Mouse (Mus musculus) liver, adult 2 months (tissue): ENCODE results near the gene Smc1a. TPM values are rescaled to one million over a fixed set of nuclear protein-coding genes. Genes with fewer than 3 reads are reported as not detected.

ENCODE experiments used
- DNase-seq: peaks from one replicate; pipeline ENCODE4 v3.0.0-alpha.2; 2011; ENCODE audit warnings: low read depth, low spot score; ENCODE audit errors: extremely low read depth
- H3K27ac ChIP-seq: fragments of 200-500 bp; replicated peaks from 2 replicates; pipeline ENCODE4 v1.5.1; 2012; ENCODE audit warnings: low read depth, mild to moderate bottlenecking, control low read depth, inconsistent platforms, low read length; ENCODE audit not compliant: insufficient read depth
- H3K27me3 ChIP-seq: fragments of 200-500 bp; 2 replicates; pipeline ENCODE4 v1.6.1; 2012; ENCODE audit warnings: mild to moderate bottlenecking, moderate library complexity, low read length, inconsistent platforms; ENCODE audit not compliant: control insufficient read depth, insufficient read depth
- H3K36me3 ChIP-seq: fragments of 200-500 bp; 2 replicates; pipeline ENCODE4 v1.6.1; 2012; ENCODE audit warnings: low read length, inconsistent platforms; ENCODE audit not compliant: control insufficient read depth, insufficient read depth
- H3K4me1 ChIP-seq: fragments of 200-500 bp; 2 replicates; pipeline ENCODE4 v1.6.1; 2011; ENCODE audit warnings: low read length; ENCODE audit not compliant: control insufficient read depth, insufficient read depth
- H3K4me3 ChIP-seq: fragments of 200-500 bp; 2 replicates; pipeline ENCODE4 v1.5.1; 2011; ENCODE audit warnings: low read depth, mild to moderate bottlenecking, control low read depth, low read length, moderate library complexity; ENCODE audit not compliant: insufficient read depth
- H3K79me2 ChIP-seq: fragments of 200-500 bp; 2 replicates; pipeline ENCODE4 v1.6.1; 2012; ENCODE audit warnings: inconsistent platforms, mild to moderate bottlenecking, low read length, moderate library complexity; ENCODE audit not compliant: control insufficient read depth, insufficient read depth
- H3K9ac ChIP-seq: fragments of 200-500 bp; 2 replicates; pipeline ENCODE4 v1.6.1; 2012; ENCODE audit warnings: low read depth, mild to moderate bottlenecking, control low read depth, inconsistent platforms, low read length
- CTCF ChIP-seq: fragments of 200-500 bp; IDR thresholded peaks from 2 replicates; pipeline ENCODE4 v1.5.1; 2011; ENCODE audit warnings: low read depth, low read length, control low read depth
- POLR2A ChIP-seq: fragments of 200-500 bp; IDR thresholded peaks from 2 replicates; pipeline ENCODE4 v1.6.1; 2011; ENCODE audit warnings: low read length, control low read depth; ENCODE audit not compliant: insufficient read depth; ENCODE audit errors: extremely low read depth
- WGBS: fragments of 180-500 bp; shearing (Covaris S2); methylation state at CpG from one replicate; pipeline ENCODE4 v1.1.7; 2018; 5-methylcytosine and 5-hydroxymethylcytosine counted together
- polyA plus RNA-seq: library from polyadenylated mRNA; depleted of rRNA; stranded (reverse); fragments of >200 nt; gene quantifications from 2 replicates; pipeline ENCODE4 v1.2.3, GENCODE M21; 2012
- total RNA-seq: library from RNA; depleted of rRNA; stranded (reverse); fragments of >200 nt; gene quantifications from 2 replicates; pipeline ENCODE4 v1.2.3, GENCODE M21; 2014

Gene Smc1a
- total and polyA plus RNA-seq, 2 experiments: 10.9 to 23.7 TPM

DNA sequence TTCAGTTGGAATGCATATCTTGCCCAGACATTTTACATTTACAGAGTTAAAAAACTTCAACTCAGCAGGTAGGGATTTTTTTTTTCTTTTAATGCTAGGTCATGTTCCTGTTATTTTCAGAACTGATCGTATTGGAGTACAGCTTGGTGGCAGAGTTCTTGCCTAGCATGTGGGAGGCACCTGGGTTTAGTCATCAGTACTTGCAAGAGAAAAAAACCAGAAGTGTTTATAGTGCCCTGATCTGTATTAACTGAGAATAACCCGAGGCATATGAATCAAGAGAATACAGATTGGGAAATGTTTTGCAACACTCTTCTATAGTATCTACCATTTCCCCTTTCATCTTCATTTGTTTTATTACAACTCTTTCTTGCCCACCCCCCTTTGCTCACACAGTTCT lies 13.4 kb upstream of the Smc1a start:
- Histone ChIP-seq H3K27ac (no peak overlapping the region), H3K4me3 (peak overlapping the region; percentile 14; the same call in 1 of the 2 replicates), H3K9ac (no peak overlapping the region), H3K79me2 (no peaks in the 10 kb centered on the region), H3K36me3 (peaks cover 15% of the 10 kb centered on the region; the same call in 1 of the 2 replicates), H3K27me3 (no peaks in the 10 kb centered on the region), H3K4me1 (peaks cover 9% of the 10 kb centered on the region)
- TF ChIP-seq CTCF: no peak
- no peak for TF ChIP-seq POLR2A
- peak; percentile 9 for DNase-seq
- 17% methylated on average over 2 of the region's 2 CpGs for WGBS

DNA sequence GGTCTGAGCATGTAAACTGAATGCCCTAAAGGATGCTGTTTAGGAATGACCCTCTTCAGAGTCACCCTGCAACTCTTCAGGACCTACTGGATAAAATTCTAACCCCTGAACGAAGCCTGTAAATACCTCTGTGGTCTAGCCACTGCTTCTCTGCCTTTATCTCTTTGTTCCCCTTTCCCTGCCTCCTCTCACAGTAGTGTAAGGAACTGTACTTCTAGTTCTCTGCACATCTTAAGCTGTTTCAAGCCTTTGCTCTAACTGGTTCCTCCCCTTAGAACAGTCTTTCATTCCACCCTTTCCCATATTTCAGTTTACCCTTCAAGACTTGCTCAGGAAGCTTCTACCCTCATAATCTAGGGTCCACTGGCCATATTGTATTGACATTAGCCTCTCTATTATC lies 8.4 kb upstream of the Smc1a start:
- no peaks in the 10 kb centered on the region for H3K79me2 ChIP-seq
- H3K4me3 ChIP-seq: no peak overlapping the region
- no peak for DNase-seq
- WGBS: 94% methylated on average over 1 of the region's 1 CpGs
- H3K27ac ChIP-seq: no peak overlapping the region
- peaks cover 15% of the 10 kb centered on the region; the same call in 1 of the 2 replicates for H3K36me3 ChIP-seq
- TF ChIP-seq CTCF (no peak), POLR2A (no peak)
- H3K9ac ChIP-seq: no peak overlapping the region
- no peaks in the 10 kb centered on the region for H3K27me3 ChIP-seq
- peaks cover under 1% of the 10 kb centered on the region; the same call in 1 of the 2 replicates for H3K4me1 ChIP-seq

DNA sequence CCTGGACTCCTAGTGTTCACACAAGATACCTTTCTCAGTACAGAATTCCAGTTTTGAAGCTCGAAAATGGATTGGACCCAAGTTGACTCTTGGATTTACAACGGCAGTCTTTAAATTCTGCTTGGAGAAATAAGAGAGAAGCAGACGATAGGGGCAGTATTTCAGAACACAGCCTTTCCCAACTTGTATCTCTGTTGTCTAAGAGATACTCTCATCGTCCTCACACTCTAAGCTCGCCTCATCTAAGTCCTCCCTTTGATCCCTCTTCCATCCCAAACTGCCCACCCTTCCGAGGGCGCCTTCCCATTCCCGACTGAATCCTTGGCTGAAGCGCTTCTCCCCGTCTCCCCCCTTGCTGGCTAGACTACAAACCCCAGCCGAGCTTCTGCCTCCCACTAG lies 477 bp upstream of the Smc1a start:
- no peaks in the 10 kb centered on the region for H3K27me3 ChIP-seq
- peak; percentile 36 for DNase-seq
- H3K4me3 ChIP-seq: peak overlapping the region; percentile 59
- WGBS: 0% methylated on average over 11 of the region's 11 CpGs
- peak overlapping the region; percentile 75 for H3K9ac ChIP-seq
- no peaks in the 10 kb centered on the region; the same call in 1 of the 2 replicates for H3K36me3 ChIP-seq
- H3K27ac ChIP-seq: peak overlapping the region; percentile 83
- TF ChIP-seq CTCF (no peak), POLR2A (no peak)
- peaks cover 7% of the 10 kb centered on the region; the same call in 1 of the 2 replicates for H3K79me2 ChIP-seq
- peaks cover 3% of the 10 kb centered on the region for H3K4me1 ChIP-seq

DNA sequence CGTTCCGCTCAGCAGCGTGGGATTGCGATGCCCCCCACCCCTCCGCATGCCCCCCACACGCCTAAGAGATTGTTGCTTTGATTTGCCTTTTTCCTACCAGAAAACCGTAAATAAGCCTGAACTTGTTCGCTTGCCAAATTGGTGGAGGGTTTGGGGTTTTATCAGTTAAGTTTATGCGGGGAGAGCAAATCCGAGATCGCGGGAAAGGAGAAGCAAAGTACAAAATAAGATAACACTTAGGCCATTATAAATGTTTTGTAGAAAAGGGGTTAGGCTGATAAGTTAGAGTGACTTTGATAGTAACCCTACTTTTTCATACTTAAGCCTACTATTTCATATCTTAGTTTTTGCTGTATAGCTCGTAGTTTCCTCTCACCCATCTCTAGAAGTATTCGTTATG lies 958 bp downstream of the Smc1a start:
- TF ChIP-seq POLR2A (no peak), CTCF (no peak)
- Histone ChIP-seq H3K4me3 (peak overlapping the region; percentile 94), H3K4me1 (peaks cover 3% of the 10 kb centered on the region), H3K27me3 (no peaks in the 10 kb centered on the region), H3K79me2 (peaks cover 7% of the 10 kb centered on the region; the same call in 1 of the 2 replicates), H3K9ac (peak overlapping the region; percentile 81), H3K27ac (no peak overlapping the region), H3K36me3 (no peaks in the 10 kb centered on the region)
- DNase-seq: no peak
- WGBS: 0% methylated on average over 14 of the region's 14 CpGs

DNA sequence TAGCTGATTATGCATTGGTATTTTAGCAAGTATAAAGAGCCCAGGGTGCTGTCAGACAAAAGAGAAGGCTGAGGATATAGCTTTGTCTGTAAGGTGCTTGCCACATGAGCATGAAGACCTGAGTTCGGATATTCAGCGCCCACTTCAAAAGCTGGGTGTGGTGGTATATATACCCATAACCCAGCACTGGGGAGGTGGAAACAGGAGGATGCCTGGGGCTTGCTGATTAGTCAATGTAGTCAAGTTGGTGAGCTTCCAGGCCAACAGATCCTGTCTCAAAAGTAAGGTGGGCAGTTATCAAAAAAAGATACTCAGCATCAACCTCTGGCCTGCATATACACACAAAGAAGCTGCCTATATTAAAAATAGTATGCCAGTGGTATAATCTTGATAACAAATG lies 3.1 kb downstream of the Smc1a start:
- no peak for DNase-seq

DNA sequence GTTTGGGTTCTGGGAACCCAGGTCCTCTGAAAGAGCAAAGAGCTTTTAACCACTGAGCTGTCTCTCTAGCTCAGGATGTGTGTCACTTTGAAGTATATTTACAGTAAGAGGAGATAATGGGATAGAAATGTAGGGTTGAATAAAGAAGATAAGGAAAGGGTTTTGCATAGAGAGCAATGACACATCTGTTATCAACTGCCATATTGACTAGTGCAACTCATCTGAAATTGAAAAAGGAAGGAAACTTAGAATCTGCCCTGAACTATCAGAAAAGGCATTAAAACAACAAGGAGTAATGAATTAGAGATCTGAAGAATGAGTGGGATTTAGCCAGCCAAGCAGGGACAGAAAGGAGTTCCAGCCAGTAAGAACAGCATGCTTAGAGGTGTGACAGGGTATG lies 23.6 kb downstream of the Smc1a start:
- no peak overlapping the region for H3K4me3 ChIP-seq
- TF ChIP-seq POLR2A (no peak), CTCF (no peak)
- H3K27me3 ChIP-seq: no peaks in the 10 kb centered on the region
- H3K4me1 ChIP-seq: no peaks in the 10 kb centered on the region
- H3K36me3 ChIP-seq: peaks cover 29% of the 10 kb centered on the region; the same call in 1 of the 2 replicates
- no peak overlapping the region for H3K27ac ChIP-seq
- no peak overlapping the region for H3K9ac ChIP-seq
- no peaks in the 10 kb centered on the region for H3K79me2 ChIP-seq
- no peak for DNase-seq

More for the DNA sequence above, 3.1 kb downstream of the Smc1a start:
- Histone ChIP-seq H3K79me2 (peaks cover 10% of the 10 kb centered on the region; the same call in 1 of the 2 replicates), H3K27ac (no peak overlapping the region), H3K36me3 (peaks cover 12% of the 10 kb centered on the region), H3K4me3 (no peak overlapping the region), H3K27me3 (no peaks in the 10 kb centered on the region), H3K4me1 (peaks cover 3% of the 10 kb centered on the region), H3K9ac (no peak overlapping the region)
- 77% methylated on average over 2 of the region's 2 CpGs for WGBS
- TF ChIP-seq POLR2A (no peak), CTCF (no peak)
